Mouse (Mus musculus) bone marrow, adult 2 months (tissue): ENCODE data around the gene Fnbp1.

ENCODE experiments used
- CTCF ChIP-seq: fragments of 200-500 bp; IDR thresholded peaks from 2 replicates; pipeline ENCODE4 v1.5.1; 2011; ENCODE audit warnings: low read length, control low read depth; ENCODE audit not compliant: control insufficient read depth, insufficient read depth
- POLR2A ChIP-seq: fragments of 200-500 bp; IDR thresholded peaks from 2 replicates; pipeline ENCODE4 v1.6.1; 2011; ENCODE audit warnings: low read depth, mild to moderate bottlenecking, control low read depth, low read length, borderline replicate concordance; ENCODE audit not compliant: control insufficient read depth

DNA sequence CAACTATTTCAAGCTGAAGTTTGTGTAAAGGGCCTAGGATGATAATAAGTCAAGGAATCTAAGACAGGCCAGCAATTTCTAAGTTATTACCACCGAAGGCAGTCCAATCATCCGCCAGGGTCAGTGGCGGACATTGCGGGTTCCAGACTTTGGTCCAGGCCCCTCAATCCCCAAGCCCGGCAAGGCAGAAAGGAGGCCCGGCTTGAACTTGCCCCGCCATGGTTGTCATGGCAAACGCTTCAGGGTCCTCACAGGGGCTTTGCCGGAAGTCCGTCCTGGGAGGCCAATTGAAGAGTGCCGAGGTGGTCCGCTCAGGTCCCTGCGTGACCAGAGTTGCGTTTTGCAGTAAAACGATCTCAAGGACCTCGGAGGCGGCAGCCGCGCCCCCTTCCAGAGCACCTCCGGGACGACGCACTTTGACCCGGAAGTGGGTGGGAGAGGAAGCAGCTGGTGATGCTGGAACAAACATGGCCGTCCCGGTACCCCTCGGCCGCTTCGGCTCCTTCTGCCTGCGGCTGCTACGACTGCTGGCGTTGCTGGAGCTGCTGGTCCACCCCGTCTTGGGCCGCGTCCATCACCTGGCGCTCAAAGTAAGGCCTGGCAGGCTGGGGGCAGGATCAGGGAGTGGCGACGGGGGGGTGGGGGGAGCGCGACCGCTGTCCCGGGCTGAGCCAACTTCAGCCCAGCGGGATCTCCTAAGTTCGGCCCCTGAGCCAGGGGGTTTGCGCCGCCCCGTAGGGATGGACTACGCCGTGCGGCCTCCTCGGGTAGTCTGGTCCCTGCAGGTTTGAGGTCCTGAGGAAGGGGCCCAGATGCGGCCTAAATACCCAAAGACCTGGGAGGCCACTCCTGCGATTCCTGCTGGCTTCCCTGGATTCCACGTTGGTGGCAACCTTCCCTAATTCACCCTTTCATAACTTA is 10.3 kb upstream of the Fnbp1 start, which contains the start of gene Gpr107:
- no peak for TF ChIP-seq CTCF
- TF ChIP-seq POLR2A: peak; percentile 72; the same call in 1 of the 2 replicates
